Mouse (Mus musculus) stomach, postnatal 0 days (tissue): Measurements from ENCODE around the gene Snrnp27. TPM values are rescaled to one million over a fixed set of nuclear protein-coding genes. Genes with fewer than 3 reads are reported as not detected.

ENCODE experiments used
- ATAC-seq: fragments of 200-750 bp; cut with Nextera tagmentation; 2 replicates; pipeline ENCODE4 v1.8.0; 2017; ENCODE audit not compliant: low FRiP score, low TSS enrichment
- DNase-seq: peaks from one replicate; pipeline ENCODE4 v3.0.0-alpha.2; 2016; ENCODE audit warnings: low spot score
- H3K27ac ChIP-seq: fragments of 300-500 bp; sonication (generic); replicated peaks from 2 replicates; pipeline ENCODE4 v1.5.1; 2014; ENCODE audit warnings: mild to moderate bottlenecking, control low read depth
- H3K27me3 ChIP-seq: fragments of 300-500 bp; sonication (generic); 2 replicates; pipeline ENCODE4 v1.6.1; 2014; ENCODE audit warnings: low read length; ENCODE audit not compliant: control insufficient read depth, insufficient read depth
- H3K36me3 ChIP-seq: fragments of 300-500 bp; sonication (generic); 2 replicates; pipeline ENCODE4 v1.6.1; 2014; ENCODE audit warnings: low read length, mixed read lengths; ENCODE audit not compliant: control insufficient read depth, insufficient read depth
- H3K4me1 ChIP-seq: fragments of 300-500 bp; sonication (generic); replicated peaks from 2 replicates; pipeline ENCODE4 v1.6.1; 2014; ENCODE audit warnings: antibody characterized with exemption; ENCODE audit not compliant: control insufficient read depth, insufficient read depth
- H3K4me2 ChIP-seq: fragments of 300-500 bp; sonication (generic); replicated peaks from 2 replicates; pipeline ENCODE4 v1.6.1; 2014; ENCODE audit warnings: low read depth, mild to moderate bottlenecking, control low read depth, moderate library complexity
- H3K4me3 ChIP-seq: fragments of 300-500 bp; sonication (generic); 2 replicates; pipeline ENCODE4 v1.5.1; 2014; ENCODE audit warnings: low read depth, low read length, control low read depth
- H3K9ac ChIP-seq: fragments of 300-500 bp; sonication (generic); 2 replicates; pipeline ENCODE4 v1.6.1; 2014; ENCODE audit warnings: mild to moderate bottlenecking, low read length, control low read depth, mixed read lengths
- H3K9me3 ChIP-seq: fragments of 300-500 bp; sonication (generic); 2 replicates; pipeline ENCODE4 v1.6.1; 2016; ENCODE audit warnings: low read length; ENCODE audit not compliant: control insufficient read depth
- CTCF ChIP-seq: IDR thresholded peaks from 2 replicates; pipeline ENCODE4 v1.5.1; 2016; ENCODE audit warnings: antibody characterized with exemption, low read depth, mild to moderate bottlenecking, moderate library complexity
- EP300 ChIP-seq: optimal IDR thresholded peaks from 2 replicates; pipeline ENCODE3; 2016; ENCODE audit warnings: antibody characterized with exemption
- WGBS: fragments of 180-500 bp; shearing (Covaris S2); extraction: QIAGEN DNeasy Blood & Tissue Kit; methylation state at CpG from one replicate; pipeline ENCODE4 v1.1.7; 2014; 5-methylcytosine and 5-hydroxymethylcytosine counted together
- polyA plus RNA-seq: library from polyadenylated mRNA; unstranded; fragments of >200 nt; fragmentation: Nextera tagmentation; extraction: Ambion mirVana; gene quantifications from 2 replicates; pipeline ENCODE4 v1.2.1, GENCODE M21; 2015

The Snrnp27 gene
- polyA plus RNA-seq, 1 experiment from 2014 or later: 90.8 TPM

DNA sequence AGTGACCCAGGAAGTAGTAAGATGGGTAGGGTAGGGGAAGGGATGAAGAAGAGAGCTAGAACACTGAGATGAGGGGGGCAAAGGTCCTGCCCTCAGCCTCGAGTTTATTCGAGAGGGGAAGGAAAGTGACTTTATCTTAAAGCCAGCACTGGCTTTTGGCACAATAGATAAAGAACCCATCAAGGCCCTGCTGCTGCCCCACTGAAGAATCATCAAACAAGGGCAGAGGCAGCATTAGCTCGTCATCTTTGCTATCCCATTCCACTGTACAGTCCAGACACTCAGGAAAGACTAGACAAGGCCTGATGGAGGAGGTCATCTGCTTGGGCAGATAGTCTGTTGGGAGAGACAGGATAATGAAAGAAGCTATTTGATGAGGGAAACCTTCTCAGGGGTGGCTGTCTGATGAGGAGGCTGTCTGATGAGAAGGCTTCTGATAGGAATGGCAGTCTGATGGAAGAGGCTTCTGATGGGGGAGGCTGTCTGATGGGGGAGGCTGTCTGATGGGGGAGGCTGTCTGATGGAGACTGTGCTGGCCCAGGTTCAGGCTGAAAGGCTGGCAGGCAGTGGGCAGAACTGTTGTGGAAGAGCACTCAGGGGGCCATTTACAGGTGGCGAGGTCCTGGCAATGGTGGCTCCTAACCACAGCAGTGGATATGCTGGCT, 47.0 kb downstream of the Snrnp27 start:
- Histone ChIP-seq H3K27ac (no peak overlapping the region), H3K27me3 (no peaks in the 10 kb centered on the region), H3K9ac (no peak overlapping the region), H3K4me2 (no peak overlapping the region), H3K36me3 (no peaks in the 10 kb centered on the region), H3K9me3 (no peaks in the 10 kb centered on the region), H3K4me3 (no peak overlapping the region), H3K4me1 (no peaks in the 10 kb centered on the region)
- 53% methylated on average over 4 of the region's 4 CpGs for WGBS
- no peak for DNase-seq
- no peak for ATAC-seq
- TF ChIP-seq CTCF (no peak), EP300 (no peak)

DNA sequence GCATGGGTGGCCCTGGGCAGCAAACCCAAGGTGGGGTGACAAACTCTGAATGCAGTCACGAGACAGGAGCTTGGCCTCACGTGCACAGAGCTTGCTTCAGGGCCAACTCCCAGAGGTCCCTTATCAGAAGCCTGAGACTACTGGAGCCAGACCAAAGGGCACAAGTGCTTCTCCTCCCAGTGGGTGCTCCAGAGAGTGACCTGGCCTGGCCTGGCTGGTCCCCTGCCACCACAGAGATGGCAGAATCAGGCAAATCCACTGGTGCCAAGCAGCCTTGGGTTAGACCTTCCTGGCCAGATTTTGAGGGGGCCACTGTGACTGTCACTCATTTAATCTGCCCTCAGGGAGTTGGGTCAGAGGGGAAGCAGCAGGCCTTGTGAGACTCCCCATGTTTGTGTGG, 47.8 kb downstream of the Snrnp27 start:
- peak; percentile 73 for DNase-seq
- peak; percentile 90 for ATAC-seq
- Histone ChIP-seq H3K27ac (peak overlapping the region; percentile 13; the same call in 1 of the 2 replicates), H3K4me1 (no peaks in the 10 kb centered on the region), H3K4me2 (no peak overlapping the region), H3K36me3 (no peaks in the 10 kb centered on the region), H3K4me3 (no peak overlapping the region), H3K9ac (no peak overlapping the region), H3K9me3 (no peaks in the 10 kb centered on the region), H3K27me3 (no peaks in the 10 kb centered on the region)
- TF ChIP-seq EP300: no peak
- 53% methylated on average over 2 of the region's 2 CpGs for WGBS

DNA sequence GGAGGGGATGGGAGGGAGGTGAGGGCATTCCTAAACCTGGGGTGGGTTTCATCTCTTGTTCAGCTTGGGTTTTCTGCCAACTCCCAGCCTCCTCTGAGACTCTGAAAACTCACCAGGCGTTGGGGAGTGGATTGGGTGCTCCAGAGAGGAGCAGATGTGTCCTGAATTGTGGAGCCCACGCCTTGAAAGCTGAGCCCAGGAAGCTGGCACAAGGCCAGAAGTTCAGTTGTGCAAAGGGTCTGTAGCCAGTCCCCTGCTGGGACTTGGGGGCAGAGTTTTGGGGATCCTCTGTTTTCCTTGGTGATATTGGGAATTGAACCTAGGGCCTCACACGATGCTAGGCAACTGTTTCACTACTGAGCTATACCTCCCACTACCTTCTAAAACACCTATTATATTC, 54.2 kb downstream of the Snrnp27 start:
- WGBS: 58% methylated on average over 3 of the region's 3 CpGs
- Histone ChIP-seq H3K36me3 (no peaks in the 10 kb centered on the region; the same call in 1 of the 2 replicates), H3K4me3 (no peak overlapping the region), H3K9ac (no peak overlapping the region), H3K9me3 (no peaks in the 10 kb centered on the region), H3K4me2 (no peak overlapping the region), H3K4me1 (no peaks in the 10 kb centered on the region), H3K27me3 (no peaks in the 10 kb centered on the region), H3K27ac (0 out of 2 replicates have a peak overlapping the region, but pooled peaks have one; percentile 18)
- ATAC-seq (no peak), DNase-seq (no peak)
- no peak for TF ChIP-seq CTCF
- no peak for TF ChIP-seq EP300

DNA sequence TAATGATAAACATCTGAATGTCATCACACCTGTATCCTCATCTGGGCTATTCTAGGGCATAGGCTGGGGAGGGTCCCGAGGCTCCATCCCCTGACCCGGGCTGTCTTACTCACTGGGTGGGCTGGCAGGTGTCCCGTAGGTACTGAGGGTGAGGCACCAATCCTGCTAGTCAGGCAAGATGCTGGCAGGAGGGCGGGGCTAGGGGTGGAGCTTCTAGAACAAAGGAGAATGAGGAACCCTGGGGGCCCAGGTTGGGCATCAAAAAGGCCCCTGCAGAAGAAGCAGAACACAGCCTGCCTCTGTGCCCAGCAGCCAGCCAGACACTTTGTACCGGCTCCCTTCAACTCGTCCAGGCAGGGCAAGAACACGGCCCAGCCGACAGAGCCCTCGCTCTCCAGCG, 56.4 kb downstream of the Snrnp27 start, which contains the start of gene Asprv1:
Asprv1 (plus strand) TSS at position 219 of the 400 bp plus-strand sequence.
- DNase-seq: peak; percentile 50
- H3K9me3 ChIP-seq: no peaks in the 10 kb centered on the region

More for the DNA sequence above, 56.4 kb downstream of the Snrnp27 start, which contains the start of gene Asprv1:
- Histone ChIP-seq H3K4me1 (no peaks in the 10 kb centered on the region), H3K27ac (peak within 1 kb of the TSS; percentile 53), H3K4me3 (0 out of 2 replicates have a peak within 1 kb of the TSS, but pooled peaks have one; percentile 4), H3K9ac (no peak within 1 kb of the TSS), H3K36me3 (no peaks in the 10 kb centered on the region; the same call in 1 of the 2 replicates), H3K27me3 (no peaks in the 10 kb centered on the region), H3K4me2 (0 out of 2 replicates have a peak within 1 kb of the TSS, but pooled peaks have one; percentile 11)
- WGBS: 54% methylated on average over 10 of the region's 10 CpGs
- no peak; the same call in 1 of the 2 replicates for ATAC-seq
- TF ChIP-seq EP300 (no peak), CTCF (no peak)

Other genes with a start within 250 kb of the Snrnp27 start
- 15.0 and 16.4 TPM in 2 replicates for gene C87436, start 246.1 kb downstream of the Snrnp27 start, polyA plus RNA-seq
- 331 and 337 TPM in 2 replicates for gene Pcbp1, start 158.2 kb downstream of the Snrnp27 start, polyA plus RNA-seq
- 2,145 and 2,418 TPM in 2 replicates for gene Asprv1, start 56.4 kb downstream of the Snrnp27 start, polyA plus RNA-seq
- gene Mxd1, start 15.4 kb downstream of the Snrnp27 start, polyA plus RNA-seq: 24.4 and 27.3 TPM in 2 replicates
- gene Gmcl1, start 48.9 kb upstream of the Snrnp27 start, polyA plus RNA-seq: 11.6 and 14.0 TPM in 2 replicates
- 111 and 114 TPM in 2 replicates for gene Anxa4, start 109.1 kb upstream of the Snrnp27 start, polyA plus RNA-seq
- gene Aak1, start 165.0 kb upstream of the Snrnp27 start, polyA plus RNA-seq: 5.6 and 5.8 TPM in 2 replicates